Mouse (Mus musculus) B cell, adult 2 months (primary cell): Measurements from ENCODE around the gene Bcl6b.

Experiments used
- DNase-seq, 2 experiments: peaks; one replicate each; pipeline ENCODE4 v3.0.0; 2022

Gene Bcl6b

DNA sequence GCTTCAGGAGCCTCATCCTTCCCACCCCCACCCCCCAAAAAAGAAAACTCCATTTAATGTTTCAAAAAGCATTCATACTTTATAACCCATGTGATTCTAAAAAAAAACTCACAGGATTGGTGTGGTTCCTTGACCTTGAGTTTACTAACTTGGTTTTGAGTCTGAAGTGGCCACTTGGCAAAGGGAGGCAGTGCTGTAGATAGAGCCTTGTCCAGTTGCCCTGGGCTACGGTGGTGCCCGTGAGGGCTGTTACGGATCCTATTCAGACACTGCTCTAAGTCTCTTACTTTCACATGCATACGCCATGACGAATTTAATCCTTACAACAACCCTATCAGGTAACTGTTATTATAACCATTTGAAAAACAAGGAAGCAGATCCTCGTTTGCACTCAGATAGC is 17.6 kb downstream of the Bcl6b start:
- no peak for DNase-seq

DNA sequence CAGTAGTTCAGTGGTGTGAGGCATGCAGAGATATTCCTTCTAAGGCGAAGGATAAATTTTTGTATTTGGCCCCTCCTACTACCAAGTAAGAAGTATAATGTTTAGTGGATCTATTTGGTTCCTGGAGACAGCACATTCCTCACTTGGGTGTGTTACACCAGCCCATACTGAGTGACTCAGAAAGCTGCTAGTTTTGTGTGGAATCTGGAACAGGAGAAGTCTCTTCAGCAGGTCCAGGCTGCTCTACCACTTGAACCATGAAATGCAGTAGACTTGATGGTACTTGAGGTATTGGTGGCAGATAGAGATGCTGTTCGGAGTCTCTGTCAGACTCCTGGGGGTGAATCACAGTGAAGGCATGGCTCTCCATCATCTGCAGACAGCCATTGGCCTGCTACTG is 18.9 kb downstream of the Bcl6b start:
- no peak for DNase-seq

DNA sequence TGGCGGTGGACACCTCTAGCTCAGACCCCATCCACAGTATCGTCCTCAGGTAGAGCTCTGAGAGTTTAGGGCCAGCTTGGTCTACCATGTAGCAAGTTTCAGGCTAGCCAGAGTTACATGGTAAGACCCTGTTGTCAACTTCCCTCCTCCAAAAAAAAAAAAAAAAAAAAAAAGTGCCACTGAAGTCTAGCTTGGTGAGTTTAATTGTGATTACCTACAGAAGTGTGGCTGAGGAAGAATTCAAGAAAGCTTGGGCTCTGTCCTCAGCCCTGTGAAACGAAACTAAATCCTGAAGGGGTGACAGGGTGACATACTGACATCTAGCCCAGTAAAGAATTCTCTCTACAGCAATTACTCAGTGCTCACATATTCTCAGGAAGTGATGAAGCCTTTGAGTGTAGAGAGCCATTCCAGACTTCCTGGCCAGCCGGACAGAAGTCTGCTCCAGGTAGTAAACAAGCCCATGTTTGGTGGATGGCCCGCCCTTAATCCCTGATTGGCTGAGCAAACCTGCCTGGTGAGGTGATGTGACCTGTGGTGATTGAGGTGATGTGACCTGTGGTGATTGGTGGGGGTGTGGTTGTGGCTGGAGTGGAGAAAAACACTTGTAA is 20.7 kb downstream of the Bcl6b start:
- no peak for DNase-seq

DNA sequence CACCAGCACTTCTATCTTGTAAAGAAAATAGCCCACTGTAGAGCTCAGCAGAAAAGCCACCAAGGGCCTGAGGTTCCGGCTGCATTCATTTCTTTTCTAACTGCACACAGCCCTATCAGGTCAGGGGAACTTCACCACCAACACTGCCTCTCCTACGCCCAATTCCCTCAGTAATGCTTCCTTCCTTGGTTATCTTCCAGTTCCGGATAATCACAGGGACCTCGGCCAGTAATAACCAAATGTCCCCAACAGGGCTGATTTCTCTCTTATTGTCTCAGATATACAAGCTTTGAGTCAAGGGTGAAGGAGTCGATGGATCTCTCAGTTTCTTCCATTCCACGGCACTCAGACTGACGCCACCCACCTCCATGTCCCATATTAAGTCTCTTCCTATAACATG is 22.3 kb downstream of the Bcl6b start:
- DNase-seq: no peak

DNA sequence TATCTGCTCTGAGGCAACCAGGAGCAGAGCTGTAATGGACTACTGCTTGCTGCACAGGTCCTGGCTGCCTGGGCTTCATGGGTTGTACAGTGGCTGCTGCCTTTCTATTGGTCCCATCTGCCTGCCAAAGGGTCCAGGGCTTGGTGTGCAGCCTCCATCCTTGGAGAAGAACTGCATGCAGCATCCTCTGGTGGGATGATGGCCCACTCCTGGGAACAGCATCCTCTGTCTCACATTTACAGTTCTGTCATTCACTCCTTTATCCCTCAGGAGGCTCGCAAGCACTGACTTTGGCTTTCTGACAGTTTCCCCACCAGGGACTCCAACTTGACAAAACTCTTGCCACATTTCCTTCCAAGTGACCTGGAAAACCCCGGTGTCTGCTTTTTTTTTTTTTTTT is 22.8 kb downstream of the Bcl6b start:
- DNase-seq: no peak

DNA sequence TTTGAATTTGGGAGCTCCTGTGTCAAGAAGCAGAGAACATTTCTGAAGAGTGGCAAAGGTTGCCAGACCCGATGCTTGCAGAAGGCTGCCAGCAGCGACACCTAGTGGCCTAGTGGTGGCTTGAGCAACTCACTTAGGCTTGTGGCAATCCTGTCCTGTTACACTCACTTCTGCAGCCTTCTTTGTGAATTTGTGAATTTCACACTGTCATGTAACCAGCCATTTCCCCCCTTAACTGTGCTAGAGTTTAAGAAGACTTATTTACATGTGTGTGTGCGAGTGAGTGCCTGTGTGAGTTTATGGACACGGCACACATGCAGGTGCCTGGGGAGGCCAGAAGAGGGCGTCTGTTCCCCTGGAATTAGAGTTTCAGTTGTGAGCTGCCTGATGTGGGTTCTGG is 27.9 kb downstream of the Bcl6b start:
- DNase-seq: peak; percentile 80 to 82

DNA sequence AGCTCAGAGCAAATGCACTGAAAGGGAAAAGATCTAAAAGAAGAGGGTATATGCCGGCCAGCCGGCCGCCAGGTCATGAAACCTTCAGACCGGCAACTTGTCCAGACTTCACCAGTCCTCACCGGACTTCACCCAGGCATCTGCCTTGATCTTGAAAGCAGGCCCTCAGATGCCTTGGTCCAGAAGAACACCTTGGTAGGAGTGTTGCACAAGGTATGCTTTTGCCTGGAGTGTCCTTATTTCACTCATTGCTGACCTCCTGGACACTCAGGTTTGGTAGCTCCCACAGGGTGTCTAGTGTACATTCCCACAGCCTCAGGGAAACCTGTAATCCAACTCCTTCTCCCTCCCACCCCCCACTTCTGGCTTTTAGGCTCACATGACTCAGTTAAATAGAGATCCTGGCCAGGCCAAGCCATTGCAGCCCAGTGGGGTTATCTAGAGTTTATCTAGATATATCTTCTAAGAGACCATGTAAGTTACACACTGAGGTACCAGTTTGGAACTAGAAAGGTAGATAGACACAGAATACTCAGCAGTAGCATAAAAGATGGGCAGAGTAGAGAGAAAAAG is 29.5 kb downstream of the Bcl6b start:
- no peak for DNase-seq

DNA sequence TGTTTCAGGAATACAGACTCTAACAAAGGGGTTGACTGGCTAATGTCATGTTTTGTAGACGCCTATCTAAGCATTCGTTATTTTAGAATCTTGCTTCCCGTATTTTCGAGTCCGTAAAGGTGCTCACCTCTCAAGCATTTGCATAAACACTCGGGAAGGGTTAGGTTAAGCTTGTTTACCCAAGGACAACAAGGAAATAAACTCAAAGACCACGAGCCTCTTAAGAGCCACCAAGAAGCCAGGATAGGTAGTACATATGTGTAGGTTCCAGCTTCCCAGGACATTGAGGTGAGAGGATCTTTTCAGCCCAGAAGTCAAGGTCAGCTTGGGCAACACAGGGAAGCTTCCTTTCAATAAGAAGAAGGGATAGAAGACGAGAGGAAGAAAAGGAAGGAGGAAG is 30.5 kb downstream of the Bcl6b start:
- DNase-seq: no peak

DNA sequence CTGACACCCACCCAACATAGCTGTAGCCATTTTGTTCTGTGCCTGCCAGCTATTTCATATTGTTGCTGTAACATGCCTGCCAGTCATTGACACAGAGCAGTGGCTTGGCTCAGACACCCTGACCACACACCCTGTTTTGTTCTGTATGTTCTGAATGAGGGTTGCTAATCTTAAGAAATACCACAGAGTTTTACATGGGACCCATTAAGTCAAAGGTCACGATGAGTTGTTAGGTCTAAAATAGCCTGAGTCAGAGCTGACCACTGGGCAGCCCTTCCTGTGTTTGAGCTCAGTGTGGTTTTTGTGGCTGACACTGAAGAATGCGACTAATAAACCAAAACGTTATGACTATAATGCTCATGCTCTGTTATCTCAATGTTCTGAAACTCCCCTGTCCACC is 31.3 kb downstream of the Bcl6b start:
- no peak for DNase-seq

DNA sequence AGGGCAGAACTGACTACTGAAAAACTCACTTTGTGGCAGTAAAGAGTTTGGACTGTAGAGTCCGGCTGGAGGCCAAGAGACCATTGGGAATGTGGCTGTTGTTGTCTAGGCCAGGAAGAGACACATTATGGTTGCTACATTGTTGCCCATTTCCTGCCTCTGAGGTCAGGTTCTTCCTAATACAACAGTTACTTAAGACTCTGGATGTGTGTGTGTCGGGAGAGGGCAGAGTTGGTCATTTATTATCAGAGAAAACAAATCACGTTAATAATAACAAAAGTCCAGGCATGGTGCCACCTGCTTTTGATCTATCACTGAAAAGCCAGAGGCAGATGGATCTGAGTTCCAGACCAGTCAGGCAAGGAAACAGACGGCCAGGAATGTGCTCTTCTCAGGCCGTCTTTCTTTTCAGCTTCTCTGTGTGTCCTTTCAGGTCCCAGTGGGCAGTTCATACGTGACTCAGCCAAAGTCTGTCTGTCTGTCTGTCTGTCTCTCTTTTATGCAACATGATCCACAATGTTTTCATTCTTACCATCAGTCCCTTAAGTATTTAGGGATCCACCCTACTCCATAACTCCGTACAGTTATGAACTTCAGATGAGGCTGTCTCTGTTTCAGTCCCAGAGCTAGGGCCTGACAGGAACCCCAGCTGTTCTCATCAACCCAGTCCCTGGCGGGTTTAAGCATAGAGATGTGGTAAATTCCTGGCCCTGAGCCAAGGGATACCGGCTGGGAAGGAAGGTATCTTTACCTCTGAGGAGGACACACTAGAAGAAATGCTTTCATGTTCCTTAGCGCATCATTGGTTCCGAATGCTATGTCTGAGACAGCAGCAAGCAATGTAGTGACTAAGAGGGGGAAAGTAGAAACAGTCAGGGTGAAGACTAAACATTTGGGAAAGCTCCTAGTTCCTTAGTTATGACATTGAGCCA is 36.0 kb downstream of the Bcl6b start:
- no peak for DNase-seq

DNA sequence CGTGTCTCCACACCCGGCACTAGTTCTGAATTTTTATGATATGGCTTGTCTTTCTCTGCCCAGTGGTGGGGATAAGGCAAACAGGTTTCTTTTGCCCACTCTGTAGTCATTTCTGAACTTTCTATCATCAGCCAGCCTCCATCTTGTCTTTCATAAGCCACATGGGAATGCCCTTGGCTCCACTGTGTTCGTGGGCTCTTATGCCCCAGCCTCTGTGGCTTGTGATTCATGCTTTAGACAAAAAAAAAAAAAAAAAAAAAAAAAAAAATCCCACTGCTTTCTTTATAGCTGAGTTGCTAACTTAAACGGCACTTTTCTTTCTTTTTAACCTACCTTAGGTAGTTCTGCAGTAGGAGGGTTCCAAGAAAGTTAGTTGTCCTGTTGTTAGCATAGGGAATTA is 37.4 kb downstream of the Bcl6b start:
- DNase-seq: no peak

DNA sequence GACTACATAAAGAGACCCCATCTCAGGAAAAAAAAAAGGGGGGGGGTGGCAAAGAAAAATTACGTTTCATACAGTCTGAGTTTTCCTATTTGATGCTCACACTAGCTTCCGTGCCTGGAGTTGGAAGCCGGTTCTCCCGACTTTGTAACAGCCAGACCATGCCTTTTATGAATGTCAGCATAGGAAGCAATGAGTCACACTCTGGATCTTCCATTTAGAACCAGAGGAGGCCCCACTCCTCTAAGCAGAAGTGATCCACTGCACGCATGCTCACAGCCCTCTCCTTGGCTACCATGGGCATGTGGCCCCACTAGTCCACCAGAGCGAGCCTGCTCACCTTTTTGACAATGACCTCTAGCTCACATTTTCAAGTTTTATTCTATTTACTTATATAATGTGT is 38.4 kb downstream of the Bcl6b start:
- DNase-seq: no peak

DNA sequence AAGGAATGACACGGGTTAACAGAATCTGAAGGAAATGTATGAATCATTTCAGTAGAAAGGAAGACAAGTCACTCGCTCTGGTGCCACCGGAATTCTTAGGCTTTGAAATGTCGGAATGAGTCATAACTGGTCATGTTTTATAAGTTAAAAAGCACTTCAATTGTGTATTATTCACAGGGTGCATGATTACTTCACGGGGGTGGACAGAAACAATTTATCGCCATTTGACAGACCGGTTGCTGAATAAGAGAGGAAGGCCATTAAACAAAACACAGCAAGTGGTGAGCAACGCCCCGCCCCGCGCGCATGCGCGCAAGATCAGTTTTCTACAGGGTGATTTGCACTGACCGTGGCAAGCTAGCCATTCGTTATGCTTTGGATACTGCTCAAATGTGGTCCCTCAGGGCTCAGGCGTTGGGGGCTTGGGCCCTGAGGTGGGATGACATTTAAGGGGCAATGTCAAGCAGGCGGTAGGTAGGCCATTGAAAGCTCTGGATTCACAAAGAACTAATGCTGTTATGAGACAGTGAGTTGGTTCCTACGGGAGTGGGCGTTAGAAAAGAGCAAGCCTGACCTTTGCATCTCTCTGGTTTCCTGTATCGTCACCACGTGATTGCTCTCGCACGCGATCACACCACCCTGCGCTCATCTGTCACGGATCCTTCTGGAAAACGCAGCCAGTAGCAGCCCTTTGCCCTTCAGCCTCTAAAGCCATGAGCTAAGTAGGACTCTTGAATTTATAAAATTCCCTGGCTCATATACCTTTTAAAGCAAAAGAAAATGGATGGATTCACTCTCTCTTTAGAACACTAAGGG is 40.1 kb downstream of the Bcl6b start:
- DNase-seq: no peak

DNA sequence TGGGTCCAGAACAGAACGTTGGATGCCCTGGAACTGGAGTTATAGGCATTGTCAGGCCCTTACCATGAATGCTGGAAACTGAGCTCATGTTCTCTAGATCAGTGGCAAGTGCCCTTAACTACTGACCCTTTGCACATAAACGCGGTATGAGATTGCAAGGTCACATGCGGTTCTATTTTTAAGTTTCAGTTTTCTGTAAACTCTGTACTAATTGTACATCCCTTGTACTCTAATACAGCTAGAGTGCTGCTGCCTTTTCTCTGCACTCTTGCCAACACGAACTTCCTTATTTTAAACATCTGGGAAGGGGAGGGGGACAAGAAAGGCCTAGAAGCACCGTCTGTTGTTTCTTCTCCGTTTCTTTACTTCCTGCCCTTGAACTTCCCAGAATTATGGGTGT is 44.5 kb downstream of the Bcl6b start:
- DNase-seq: no peak

DNA sequence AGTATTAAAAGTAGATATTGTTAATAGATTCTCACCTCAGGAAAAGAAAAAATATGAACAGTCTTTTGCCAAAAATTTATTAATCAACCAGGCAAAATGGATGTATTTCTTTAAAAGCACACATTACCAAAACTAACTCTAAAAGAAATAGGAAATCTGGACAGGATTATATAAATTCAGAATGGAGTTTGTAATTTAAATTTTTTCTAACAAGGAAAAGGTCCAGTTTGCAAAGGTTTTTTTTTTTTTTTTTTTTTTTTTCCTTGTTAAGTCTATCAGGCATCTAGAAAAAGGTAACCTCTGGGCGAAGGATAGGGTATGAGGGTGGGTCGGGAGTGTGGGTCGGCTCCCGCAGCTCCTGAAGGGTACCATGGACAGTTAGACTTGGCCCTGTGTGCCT is 49.1 kb downstream of the Bcl6b start:
- no peak for DNase-seq

DNA sequence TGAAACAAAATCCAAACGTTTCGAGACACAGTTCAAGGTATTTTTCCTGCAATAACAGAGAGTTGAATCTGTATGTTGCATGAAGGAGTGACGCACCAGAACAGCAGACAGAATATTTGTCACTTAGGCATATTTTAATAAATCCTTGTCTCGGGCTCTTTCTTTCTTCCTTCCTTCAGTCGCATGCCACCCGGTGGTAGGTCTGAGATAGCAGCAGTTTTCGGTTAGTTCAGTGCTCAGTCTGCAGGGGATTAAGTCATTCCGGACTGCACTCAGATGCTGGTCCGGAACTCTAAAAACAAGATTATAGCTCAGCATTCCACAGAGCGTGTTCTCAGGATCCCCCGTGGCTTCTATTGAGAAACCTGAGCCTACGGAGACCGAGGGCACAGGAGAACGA is 50.2 kb downstream of the Bcl6b start:
- no peak for DNase-seq

DNA sequence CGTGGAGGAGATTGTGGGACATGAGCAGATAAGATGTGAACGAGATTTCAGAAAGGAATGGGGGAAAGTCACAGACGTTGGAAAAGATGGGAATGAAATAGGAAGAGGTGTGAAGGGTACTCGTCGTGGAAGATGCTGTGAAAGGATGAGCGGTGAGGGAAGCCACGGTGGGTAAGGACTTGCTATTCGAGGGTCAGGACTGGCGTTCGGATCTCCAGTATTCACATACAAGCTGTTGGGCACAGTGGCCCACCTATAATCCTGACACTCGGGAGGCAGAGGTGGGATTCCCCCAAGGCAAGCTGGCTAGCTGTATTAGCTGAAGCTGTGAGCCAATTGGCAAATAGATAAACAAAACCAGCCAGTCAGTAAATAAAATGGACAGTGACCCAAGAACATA is 50.8 kb downstream of the Bcl6b start:
- DNase-seq: no peak

DNA sequence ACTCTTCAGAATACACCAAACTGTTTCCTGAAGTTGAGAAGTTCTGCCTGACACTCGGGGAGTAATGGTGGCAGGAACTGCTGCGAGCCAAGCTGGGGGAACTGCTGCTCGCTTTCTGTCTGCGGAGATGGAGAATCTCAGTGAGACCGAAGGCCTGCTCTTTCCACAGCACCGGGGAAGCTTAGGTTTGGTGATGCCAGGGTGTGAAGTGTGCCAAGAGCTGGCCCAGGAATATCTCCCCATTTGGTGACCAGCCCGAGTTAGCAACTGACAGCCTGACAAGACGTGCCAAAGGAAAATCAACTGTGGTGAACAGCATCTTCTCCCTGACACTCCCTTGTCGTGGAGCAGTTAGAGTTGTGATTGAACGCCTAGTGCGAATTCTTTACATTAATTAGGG is 51.3 kb downstream of the Bcl6b start:
- no peak for DNase-seq

DNA sequence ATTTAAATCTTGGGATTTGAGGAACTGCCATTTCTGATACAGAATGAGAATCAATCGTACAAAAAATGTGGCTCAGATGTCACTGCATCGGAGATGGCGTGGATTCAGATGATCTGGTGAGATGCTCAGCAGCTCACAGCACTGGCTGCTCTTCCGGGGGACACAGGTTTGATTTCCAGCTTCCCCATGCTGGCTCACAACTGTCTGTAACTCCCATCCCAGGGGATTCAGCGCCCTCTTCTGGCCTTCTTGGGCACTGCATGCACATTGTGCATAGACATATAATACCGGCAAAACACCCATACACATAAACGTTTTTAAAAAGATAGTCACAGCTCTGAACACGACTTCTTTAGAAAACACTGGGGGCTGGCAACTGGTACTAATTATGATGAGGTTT is 52.0 kb downstream of the Bcl6b start:
- DNase-seq: peak; percentile 41 to 47

DNA sequence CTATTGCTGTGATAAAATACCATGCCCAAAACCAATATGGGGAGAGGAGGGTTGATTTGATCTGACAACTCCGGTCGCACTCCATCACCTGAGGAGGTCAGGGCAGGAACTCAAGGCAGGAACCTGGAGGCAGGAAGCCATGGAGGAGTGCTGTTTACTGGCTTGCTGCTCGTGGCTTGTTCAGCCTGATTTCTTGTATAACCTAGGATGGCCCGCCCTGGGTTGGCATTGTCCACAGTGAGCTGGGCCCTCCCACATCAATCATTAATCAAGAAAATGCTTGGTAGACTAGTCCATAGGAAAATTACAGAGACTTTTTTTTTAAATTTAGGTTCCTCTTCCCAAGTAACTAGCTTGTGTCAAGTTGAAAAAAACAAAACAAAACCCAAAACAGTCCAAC is 55.1 kb downstream of the Bcl6b start:
- no peak for DNase-seq
